ENCODE assay signal across 7 mouse cellular contexts in genomic region chr6:120356951-120357945, GRCm38 (mm10). TPM values are rescaled to one million over a fixed set of nuclear protein-coding genes. Genes with fewer than 3 reads are reported as not detected.
A peak's percentile ranks its signal among the peaks of the same experiment; 100 is the strongest.
DNase-seq lines count a peak whose midpoint lies in the region; ATAC-seq lines count a peak whose summit lies in the region.

No protein-coding gene starts in this region.

- peak; percentile 99 for ATAC-seq in intestine, embryonic 16.5 days
- peak; percentile 96 for ATAC-seq in midbrain, embryonic 11.5 days (ENCODE audit: low FRiP score)

- intact Hi-C loops in left cerebral cortex, postnatal 36 days (cut with DNase I): no loop called here

- H3K9me3 ChIP-seq in intestine, embryonic 16.5 days (ENCODE audit: control insufficient read depth, low read length): no peaks in the 10 kb centered on the region
- H3K9me3 ChIP-seq in midbrain, embryonic 11.5 days (ENCODE audit: control insufficient read depth, low read length): no peaks in the 10 kb centered on the region

- H3K9ac ChIP-seq in intestine, embryonic 16.5 days (ENCODE audit: low read depth, low read length): peak overlapping the region; percentile 72
- peak overlapping the region; percentile 78 for H3K9ac ChIP-seq in midbrain, embryonic 11.5 days (ENCODE audit: low read length)

- peak overlapping the region; percentile 75 for H3K4me3 ChIP-seq in intestine, embryonic 16.5 days (ENCODE audit: low read length)
- H3K4me3 ChIP-seq in midbrain, embryonic 11.5 days (ENCODE audit: low read depth, low read length): peak overlapping the region; percentile 64

- H3K4me2 ChIP-seq in intestine, embryonic 16.5 days (ENCODE audit: low read depth, low read length): peak overlapping the region; percentile 75
- H3K4me2 ChIP-seq in midbrain, embryonic 11.5 days: peak overlapping the region; percentile 77

- peaks cover 5% of the 10 kb centered on the region for H3K4me1 ChIP-seq in intestine, embryonic 16.5 days (ENCODE audit: control insufficient read depth, insufficient read depth, low read length)
- H3K4me1 ChIP-seq in midbrain, embryonic 11.5 days (ENCODE audit: control insufficient read depth, insufficient read depth, low read length): peaks cover 6% of the 10 kb centered on the region

- H3K36me3 ChIP-seq in intestine, embryonic 16.5 days (ENCODE audit: control insufficient read depth, insufficient read depth, low read length): peaks cover 4% of the 10 kb centered on the region; the same call in 1 of the 2 replicates
- H3K36me3 ChIP-seq in midbrain, embryonic 11.5 days (ENCODE audit: control insufficient read depth, insufficient read depth, low read length): no peaks in the 10 kb centered on the region

- under 1% methylated on average over 31 of the region's 31 CpGs for WGBS in intestine, embryonic 16.5 days
- 1% methylated on average over 31 of the region's 31 CpGs for WGBS in midbrain, embryonic 11.5 days

- peak overlapping the region; percentile 85 for H3K27ac ChIP-seq in intestine, embryonic 16.5 days (ENCODE audit: low read length)
- H3K27ac ChIP-seq in midbrain, embryonic 11.5 days (ENCODE audit: low read depth, low read length): peak overlapping the region; percentile 30; the same call in 1 of the 2 replicates

- no peaks in the 10 kb centered on the region for H3K27me3 ChIP-seq in intestine, embryonic 16.5 days (replicated peaks; ENCODE audit: control insufficient read depth, insufficient read depth, low read length)
- H3K27me3 ChIP-seq in midbrain, embryonic 11.5 days (ENCODE audit: control insufficient read depth, insufficient read depth, low read length): no peaks in the 10 kb centered on the region

- DNase-seq in adrenal gland, adult 8-10 months: peak; percentile 85
- DNase-seq in embryo, embryonic 9.5 days (ENCODE audit: extremely low spot score): peak; percentile 86
- peak; percentile 44 to 78 for DNase-seq in gastrocnemius, postnatal 4 days (ENCODE audit: low spot score in 2 of 2)
- peak; percentile 81 to 87 for DNase-seq in left cerebral cortex, postnatal 36 days (ENCODE audit: low spot score in 2 of 2)
- peak; percentile 96 for DNase-seq in midbrain, embryonic 11.5 days (ENCODE audit: low spot score, missing footprints)
- DNase-seq in skeletal muscle tissue, adult 2 months (ENCODE audit: low read depth, low spot score): peak; percentile 89

RNA-seq across cellular contexts. Expression of gene Kdm5a, which starts 6.7 kb away (rescaled TPM):
- total RNA-seq in adrenal gland, adult 8-10 months (2022): 10 to 100 TPM; 46.3 to 75.8 (median 55.2) TPM
- 10 to 100 TPM; 32.3 to 38.9 TPM for total RNA-seq in gastrocnemius, postnatal 4 days (2021)
- 30.1 and 31.1 TPM in 2 replicates for polyA plus RNA-seq in intestine, embryonic 16.5 days (2015; fragmentation: Nextera tagmentation; extraction: Ambion mirVana)
- total RNA-seq in left cerebral cortex, postnatal 36 days (2021): 10 to 100 TPM; 35.7 to 43.9 TPM
- 62.1 and 67.1 TPM in 2 replicates for polyA plus RNA-seq in midbrain, embryonic 11.5 days (2014; fragmentation: Nextera tagmentation; extraction: Ambion mirVana)

RNA-seq across cellular contexts. Expression of gene Ccdc77, which starts 6.9 kb away (rescaled TPM):
- 10 to 100 TPM in 1 of 4 experiments, 1 to 10 TPM in 3; 6.4 to 10.7 (median 6.8) TPM for total RNA-seq in adrenal gland, adult 8-10 months (2022)
- total RNA-seq in gastrocnemius, postnatal 4 days (2021): 10 to 100 TPM; 10.4 to 11.1 TPM
- 17.4 and 18.4 TPM in 2 replicates for polyA plus RNA-seq in intestine, embryonic 16.5 days (2015; fragmentation: Nextera tagmentation; extraction: Ambion mirVana)
- total RNA-seq in left cerebral cortex, postnatal 36 days (2021): 1 to 10 TPM; 3.1 to 7.5 TPM
- polyA plus RNA-seq in midbrain, embryonic 11.5 days (2014; fragmentation: Nextera tagmentation; extraction: Ambion mirVana): 25.7 and 27.5 TPM in 2 replicates

Comparison
In these comparisons a context has a peak if more than half of its experiments do, and no peak if none do; other contexts are left out.
1. Peak in every context shown above with its lines: DNase-seq, ATAC-seq, H3K4me3 ChIP-seq and H3K27ac ChIP-seq.